Mouse (Mus musculus) frontal cortex, postnatal 36 days (tissue): ENCODE measurements around the gene S1pr4.
A peak's percentile ranks its signal among the peaks of the same experiment; 100 is the strongest.

Experiments used
- DNase-seq, 2 experiments: peaks; one replicate each; pipeline ENCODE4 v3.0.0; 2022; ENCODE audit warnings: low spot score in 2 of 2

S1pr4 gene

DNA sequence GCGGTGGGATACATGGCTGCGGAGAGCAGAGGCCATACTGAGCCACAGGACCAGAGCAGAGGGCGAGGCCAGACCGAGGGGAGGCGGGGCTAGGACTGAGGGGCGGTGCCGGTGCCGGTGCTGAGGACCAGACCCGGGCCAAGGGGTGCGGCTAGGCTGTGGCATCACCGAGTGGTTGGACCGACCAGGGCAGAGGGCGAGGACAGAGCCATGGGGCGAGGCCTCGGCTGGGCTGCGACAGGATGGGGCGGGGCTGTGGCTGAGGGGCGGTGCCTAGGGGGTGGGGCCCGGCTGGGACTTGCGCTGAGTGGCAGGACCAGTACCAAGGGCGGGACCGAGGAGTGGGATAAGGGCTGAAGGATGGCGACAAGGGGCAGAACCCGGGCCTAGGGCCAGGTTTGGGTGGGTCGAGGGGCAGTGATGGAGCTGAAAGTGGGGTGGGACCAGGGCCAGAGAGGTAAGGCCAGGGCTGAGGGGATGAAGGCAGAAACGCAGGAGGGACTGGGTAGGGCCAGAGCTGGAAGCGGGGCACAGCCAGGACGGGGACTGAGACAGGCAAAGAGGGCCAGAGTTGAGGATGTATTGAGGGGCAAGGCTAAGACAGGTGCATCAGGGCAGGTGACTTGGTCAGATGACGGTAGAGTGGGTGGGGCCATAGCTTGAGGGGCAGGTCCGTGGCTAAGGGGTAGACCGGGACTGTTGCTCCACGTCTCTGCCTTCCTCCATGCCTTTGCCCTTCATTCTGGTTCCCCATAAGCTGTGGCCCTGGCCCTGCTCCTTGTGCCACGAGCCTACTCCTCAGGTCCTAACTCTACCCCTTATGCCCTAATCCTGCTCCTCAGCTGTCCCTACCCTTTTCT is 35.3 kb downstream of the S1pr4 start:
- no peak for DNase-seq

DNA sequence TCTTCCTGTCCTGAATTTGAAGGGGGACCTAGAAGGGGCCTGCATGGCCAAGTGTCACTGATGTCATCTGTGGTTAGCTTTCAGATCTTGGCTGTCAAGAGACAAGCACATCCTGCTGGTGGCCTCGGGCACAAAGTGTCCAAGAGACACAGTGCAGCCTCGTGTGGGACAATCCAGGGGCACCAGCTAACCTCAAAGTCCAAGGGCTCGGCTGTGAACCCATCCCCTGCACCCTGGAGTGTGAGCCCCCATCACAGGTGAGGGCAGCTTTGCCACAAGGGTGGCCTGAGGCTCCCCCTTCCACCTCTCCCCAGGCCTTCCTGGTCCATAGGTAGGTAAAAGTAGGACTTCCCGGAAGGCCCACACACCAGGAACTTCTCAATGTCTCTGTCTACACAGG is 36.4 kb downstream of the S1pr4 start:
- no peak for DNase-seq

DNA sequence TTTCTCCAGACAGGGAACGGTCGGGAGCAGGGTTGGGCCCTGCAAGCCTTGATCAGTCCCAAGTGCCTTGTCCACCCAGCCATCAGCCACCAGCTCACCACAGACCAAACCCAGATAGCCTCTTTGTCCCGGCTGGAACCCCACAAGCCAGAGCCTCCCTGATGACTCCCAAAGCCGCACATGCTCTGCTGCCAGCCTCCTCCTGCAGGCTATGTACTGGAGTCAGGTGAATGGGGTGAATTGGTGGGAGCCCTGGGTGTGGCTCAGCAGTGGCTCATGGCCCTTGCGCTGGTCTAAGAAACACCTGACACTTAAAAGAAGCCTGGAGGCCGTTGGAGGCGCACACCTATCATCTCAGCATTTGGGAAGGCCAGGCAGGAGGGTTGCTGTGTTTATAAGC is 37.0 kb downstream of the S1pr4 start:
- DNase-seq = no peak

DNA sequence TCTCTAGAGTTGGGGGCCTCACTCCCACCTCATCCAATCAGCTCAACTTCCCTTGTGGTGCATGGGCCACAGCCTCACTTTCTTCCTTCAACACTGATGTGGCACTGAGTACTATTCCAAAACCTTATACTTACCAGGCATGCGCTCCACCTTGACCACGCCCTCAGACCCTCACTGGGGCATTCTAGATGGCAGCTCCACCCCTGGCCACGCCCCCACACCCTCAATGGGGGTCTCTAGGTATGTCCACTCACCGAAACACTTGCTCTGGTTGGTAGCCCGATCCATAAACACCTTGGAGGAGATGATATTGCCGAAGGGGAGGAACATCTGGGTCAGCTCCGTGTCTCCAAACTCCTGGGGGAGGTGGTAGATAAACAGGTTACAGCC is 37.5 kb downstream of the S1pr4 start:
- no peak for DNase-seq

DNA sequence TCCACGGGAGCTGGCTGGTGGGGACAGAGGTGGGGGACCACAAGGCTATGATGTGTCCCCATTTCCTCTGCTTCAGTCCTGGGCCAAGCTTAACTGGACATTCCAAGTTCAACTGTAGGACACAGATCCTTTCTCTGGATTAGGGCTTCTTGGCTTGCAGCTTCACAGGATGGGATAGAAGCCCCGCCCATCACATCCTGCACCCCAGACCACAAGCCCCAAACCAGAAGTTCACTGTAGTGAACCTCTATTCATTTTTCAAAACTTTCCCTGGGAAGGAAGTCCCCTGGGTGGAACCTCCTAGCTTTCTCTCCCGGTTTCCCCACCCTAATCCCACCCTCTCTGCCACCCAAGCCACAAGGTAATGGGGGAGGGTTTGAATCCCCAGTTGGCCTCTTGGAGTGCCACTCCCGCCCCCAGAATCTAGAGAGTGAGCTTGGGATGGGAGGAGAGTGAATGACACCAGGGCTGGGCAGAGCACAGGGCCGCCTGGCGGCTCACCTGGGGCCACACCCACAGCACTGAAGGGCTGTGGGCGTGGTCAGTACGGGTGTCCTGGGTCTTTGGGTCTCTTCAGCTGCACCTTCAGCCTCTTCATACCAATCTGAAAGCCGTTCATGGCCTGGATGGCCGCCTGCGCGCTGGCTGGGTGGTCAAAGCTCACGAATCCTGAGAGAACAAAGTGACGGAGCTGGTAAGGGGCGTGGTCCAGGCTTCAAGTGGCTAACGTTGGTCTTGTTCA is 38.1 kb downstream of the S1pr4 start:
- no peak for DNase-seq

DNA sequence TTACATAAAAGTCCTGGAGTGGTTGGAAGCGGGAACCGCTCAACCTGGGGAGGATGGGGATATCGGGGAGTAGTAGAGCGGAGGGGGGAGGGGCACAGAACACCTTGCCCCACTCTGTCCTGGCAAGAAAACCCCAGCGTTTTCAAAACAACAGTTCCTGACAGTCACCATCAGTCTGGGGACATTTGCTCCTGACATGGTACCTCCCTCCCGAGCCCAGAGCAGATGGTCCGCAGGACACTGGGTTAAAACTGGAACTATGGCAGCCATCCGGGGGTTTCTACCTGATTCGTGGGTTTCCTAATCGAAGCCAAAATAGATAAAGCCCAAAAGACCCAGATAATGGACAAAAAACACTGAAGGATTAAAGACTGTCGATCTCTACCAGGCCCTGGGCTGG is 39.0 kb downstream of the S1pr4 start:
- no peak for DNase-seq

DNA sequence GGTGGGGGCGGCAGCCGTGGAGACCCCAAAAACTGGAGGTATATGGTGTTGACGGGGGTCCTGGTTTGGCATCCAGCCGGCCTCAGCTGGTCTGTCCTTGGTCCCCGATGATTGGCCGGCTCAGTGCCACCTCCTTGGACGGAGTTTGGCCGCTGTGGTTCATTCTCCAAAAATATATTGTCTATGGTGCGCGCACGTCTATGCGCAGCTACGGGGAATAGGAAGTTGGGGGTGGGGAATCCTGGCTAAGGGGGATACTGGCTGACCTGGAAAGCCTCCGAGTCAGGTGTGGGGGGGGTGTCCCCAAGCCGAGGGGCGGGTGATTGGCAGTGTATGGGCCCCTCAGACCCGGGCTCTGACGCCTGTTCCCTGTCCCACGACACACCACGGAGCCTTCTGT is 39.5 kb downstream of the S1pr4 start:
- DNase-seq = no peak

DNA sequence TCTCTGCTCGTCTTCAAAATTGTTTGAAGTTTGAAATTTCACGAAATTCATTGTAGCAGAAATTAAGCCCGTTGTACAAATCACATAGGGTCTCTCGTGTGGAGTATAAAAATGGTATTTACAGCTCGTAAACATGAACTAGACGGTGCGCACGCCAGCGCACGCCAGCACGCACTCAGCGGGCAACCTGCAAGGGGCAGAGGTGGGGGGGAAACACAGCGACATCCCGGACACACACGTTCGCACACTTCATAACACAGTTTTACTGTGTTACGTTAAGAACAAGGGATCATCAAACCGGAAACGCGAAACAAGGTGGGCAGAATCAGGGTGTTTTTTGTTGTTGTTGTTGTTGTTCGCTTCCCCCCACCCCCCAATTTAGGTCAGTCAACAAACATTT is 40.5 kb downstream of the S1pr4 start:
- no peak for DNase-seq

DNA sequence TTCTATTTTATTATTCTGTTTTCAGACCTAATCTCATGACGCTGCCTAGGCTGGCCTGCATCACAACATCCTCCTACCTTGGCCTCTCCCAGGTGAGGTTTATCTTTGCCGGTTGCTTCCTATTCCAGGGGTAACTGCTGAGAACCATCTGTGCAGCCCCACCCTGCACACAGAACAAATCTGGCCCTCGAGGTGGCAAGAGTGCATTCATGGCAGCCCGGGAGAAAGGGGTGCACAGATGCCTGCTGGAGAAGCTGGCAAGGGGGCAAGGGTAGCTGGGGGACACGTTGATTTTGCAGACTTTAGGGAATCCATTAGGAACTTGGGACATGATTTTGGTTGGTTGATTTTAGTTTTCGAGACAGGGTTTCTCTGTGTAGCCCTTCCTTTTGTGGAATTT is 41.7 kb downstream of the S1pr4 start:
- DNase-seq = no peak

DNA sequence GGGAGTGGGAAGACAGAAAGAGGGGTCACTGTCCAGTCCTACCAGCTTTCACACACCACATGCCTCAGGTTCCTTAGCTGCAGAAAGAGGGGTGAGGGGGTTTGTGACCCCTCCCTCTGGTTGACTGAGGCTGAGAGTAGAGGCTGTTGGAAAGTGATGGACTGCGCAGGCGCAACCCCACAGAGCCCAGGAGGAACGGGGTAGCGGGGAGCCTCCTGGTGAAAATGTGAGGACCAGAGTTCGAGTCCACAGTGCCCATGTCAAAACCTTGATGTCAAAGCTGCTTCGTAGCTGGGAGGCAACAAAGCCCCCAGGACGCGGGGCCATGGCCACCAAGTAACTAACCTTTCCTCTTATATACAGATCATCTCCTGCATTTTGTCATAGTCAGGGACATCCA is 42.3 kb downstream of the S1pr4 start:
- peak in 1 of 2 experiments; percentile 4 for DNase-seq

DNA sequence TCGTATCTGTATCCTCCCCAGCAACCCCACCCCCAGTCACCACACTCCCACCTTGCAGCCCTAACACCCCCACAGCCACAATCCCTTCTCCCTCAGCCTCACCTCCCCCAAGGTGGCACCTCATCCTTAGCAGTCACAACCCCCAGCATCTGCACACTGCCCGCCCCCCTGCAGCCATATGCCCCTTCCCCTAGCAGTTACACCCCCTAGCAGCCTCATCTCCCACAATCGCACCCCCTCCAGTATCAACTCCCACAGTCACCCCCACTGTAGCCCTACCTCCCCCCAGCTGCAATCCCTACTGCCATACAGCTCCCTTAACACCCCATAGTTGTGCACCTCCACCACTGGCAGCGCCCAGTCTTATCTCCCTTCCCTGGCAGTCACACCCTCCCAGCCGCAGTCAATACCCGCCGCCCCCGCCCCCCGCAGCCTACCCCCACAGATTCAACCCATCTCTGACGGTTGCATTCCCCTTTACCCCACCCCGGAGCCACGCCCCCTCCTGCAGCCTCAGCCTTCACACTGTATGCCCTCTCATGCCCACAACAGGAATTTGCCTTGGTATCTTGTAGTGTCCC is 42.9 kb downstream of the S1pr4 start:
- no peak for DNase-seq

DNA sequence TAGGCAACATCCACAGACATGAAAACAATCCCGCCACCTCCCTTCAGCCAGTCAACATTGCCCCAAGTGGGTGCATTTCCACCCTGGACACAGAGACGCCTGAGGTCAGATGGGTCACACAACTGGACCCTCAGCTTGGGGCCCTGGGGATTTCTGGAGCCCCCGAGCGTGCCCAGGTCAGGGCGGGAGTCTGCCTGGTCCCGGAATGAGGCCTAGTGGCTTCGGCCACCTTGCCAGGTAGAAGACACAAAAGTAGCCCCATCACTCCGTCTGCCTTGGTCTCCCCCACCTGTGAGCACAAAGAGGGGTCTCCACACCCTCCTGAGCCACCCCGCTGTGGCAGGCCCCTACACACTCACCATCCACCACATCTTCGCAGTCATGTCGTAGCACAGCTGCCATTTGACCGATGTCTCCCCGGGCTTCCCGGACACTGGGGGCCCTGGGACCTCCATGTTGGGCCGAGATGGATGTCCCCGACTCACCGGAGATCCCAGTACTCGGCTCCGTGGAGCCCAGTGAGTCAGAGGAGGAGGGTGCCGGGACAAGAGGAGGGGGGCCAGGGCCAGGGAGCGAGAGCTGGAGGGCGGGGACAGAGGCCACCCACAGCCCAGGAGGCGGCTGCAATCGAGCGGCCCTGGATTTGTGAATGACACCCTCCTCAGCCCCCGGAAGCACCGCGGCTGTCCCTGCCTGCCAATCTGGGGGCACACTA is 44.6 kb downstream of the S1pr4 start, which contains the start of gene Nfic:
TSS of gene Nfic (minus strand) at position 455 of the 715 bp plus-strand sequence.
- DNase-seq = no peak

DNA sequence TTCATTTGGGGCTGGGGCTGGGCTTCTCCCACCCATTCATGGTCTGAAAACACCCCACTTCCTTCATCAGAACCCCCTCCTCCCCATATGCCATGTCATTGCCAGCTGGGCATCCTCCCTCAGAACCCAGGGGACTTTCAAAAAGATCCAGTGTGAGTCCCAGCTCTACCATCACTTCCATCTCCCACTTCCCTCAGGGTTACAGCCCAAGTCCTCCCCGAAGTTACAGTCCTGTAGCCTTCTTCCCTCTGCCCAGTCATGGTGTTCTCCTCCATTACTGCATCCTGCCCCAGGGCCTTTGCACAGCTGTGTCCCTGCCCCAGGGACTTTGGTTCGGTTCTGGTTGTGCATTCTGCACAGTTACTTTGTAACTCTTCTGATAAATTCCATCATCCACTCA is 45.8 kb downstream of the S1pr4 start:
- no peak for DNase-seq

DNA sequence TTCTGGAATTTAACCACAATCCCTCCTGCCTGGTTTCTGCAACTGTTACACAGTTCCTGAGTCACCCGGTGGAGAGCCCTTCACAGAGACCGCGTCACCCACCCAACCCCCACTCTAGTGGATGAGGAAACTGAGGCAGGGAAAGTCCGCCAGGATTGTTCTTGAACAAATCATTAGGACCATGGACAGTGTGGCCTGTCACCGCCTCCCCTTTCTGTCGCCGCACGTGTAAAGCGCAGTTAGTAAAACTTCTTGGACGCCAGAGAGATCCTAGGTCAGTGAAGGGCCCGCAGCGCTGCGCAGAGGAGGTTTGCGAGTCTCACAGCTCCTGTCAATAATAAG is 47.0 kb downstream of the S1pr4 start:
- no peak for DNase-seq

DNA sequence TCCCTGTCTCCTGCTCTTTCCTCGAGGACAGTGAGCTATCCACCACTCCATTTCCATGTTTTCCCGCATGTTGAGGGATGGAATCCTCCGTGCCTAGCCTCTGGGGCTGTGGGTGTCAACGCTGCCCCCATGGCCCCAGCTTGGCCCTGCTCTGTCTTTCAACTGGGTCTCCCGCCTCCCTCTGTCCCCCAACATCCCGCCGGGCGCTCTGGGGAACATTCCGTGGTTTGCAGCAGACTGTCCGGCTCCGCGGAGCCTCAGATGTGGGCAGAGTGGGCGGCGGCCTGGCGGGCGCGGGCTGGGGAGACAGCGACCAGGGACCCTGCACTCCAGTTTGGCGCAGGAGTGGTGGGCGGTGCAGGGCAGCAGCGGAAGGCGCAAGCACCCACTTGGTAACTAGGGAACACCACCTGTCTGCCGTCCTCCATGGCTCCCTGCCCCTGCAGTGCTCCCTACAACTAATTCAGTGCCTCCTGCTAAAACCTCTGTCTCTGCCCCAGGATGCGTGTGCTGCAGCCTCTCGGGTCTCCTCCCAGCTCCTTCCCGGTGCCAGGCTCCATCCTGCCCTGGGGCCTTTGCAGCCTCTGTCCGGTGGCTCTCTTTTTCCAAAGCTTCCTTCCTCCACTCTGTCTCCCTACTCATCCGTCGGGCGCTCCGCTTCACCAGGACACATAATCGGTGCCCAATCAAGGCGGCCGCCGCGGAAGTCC is 47.5 kb downstream of the S1pr4 start:
- DNase-seq = peak in 1 of 2 experiments; percentile 3

DNA sequence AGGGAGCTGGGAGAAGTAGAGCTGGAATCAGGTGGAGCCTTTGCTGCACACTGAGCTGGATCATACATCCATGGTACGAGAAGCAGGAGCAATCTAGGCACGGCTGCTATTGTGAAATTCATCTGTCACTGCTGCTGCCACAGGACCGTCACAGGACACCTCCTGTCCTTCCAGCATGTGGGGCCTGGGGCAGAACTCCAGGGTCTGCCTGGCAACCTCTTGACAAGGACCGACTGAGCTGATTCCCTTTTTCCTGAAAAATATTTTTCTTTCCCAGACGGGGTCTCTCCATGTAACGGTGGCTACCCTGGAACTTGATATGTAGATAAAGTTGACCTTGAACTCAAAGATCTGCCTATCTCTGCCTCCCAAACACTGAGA is 48.6 kb downstream of the S1pr4 start:
- DNase-seq = no peak

DNA sequence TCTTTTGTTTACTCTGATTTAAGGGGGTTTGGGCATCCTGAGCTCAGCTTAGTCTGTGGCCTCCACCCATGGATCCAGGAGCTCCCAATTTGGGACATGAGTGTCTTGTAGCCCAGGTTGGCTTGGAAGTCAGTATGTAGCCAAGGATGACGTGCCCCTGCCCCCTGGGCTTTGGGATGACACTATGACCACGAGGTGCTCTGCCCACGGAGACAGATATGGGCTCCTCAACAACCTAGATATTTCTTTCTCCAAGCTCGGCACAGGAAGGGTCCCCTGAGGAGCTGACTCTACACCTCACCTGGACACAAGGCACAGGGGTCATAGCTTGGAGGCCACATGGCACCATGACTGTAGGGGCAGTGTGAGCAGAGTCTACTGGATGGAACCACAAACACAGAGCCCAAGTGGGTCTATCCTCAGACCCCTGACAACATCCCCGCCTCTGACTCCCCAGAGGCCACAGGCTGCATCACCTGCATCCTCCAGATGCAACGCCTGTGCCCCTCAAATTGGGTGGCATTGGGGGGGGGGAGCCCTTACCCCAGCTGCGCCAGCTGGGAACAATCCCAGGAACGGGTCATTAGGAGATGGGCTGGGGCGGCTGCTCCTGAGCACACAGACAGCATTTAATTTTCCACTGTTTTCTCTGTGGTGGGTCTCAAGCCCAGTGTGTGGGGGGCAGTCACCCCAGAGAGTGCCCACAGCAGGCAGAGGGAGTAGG is 49.1 kb downstream of the S1pr4 start:
- DNase-seq = no peak

DNA sequence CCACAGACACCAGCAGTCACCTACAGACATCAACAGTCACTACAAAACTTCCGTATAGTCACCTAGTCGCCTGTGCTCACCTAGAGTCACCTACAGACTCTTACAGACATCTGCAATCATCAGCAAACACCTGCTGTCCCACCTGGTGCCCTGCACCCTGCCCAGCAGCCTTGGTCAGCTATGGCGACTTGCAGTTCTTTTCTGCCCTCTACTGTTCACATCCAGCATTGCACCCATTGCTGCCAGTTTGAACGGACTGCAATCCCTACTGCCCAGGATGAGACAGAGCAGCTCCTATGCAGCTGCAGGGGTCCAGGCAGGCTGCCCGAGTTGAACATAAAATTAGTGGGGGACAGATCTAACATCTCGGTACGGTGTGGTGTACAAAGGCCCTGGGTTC is 49.8 kb downstream of the S1pr4 start:
- peak; percentile 80 to 87 for DNase-seq
